Mouse (Mus musculus) embryonic fibroblast, embryonic 13.5 days (primary cell): ENCODE results near the gene Ttyh2. TPM values are rescaled to one million over a fixed set of nuclear protein-coding genes. Genes with fewer than 3 reads are reported as not detected.

Source experiments
- H3K27ac ChIP-seq: 2 replicates; pipeline ENCODE4 v1.5.1; 2012; ENCODE audit warnings: low read length, control low read depth, inconsistent platforms; ENCODE audit not compliant: insufficient read depth
- H3K4me1 ChIP-seq: 2 replicates; pipeline ENCODE4 v1.6.1; 2011; ENCODE audit warnings: low read length; ENCODE audit not compliant: control insufficient read depth, insufficient read depth
- H3K4me3 ChIP-seq: 2 replicates; pipeline ENCODE4 v1.5.1; 2011; ENCODE audit warnings: mild to moderate bottlenecking, control low read depth, low read length; ENCODE audit not compliant: insufficient read depth
- CTCF ChIP-seq: IDR thresholded peaks from 2 replicates; pipeline ENCODE4 v1.5.1; 2011; ENCODE audit warnings: mild to moderate bottlenecking, control low read depth, low read length, moderate library complexity, borderline replicate concordance; ENCODE audit not compliant: insufficient read depth
- POLR2A ChIP-seq: IDR thresholded peaks from 2 replicates; pipeline ENCODE4 v1.6.1; 2011; ENCODE audit warnings: low read depth, mild to moderate bottlenecking, control low read depth, low read length, moderate library complexity
- polyA plus RNA-seq: library from polyadenylated mRNA; stranded (reverse); fragments of >200 nt; gene quantifications from 2 replicates; pipeline ENCODE4 v1.2.4, GENCODE M21; 2011; ENCODE audit warnings: low read depth; ENCODE audit not compliant: missing spikeins, insufficient read length

Ttyh2 gene
- polyA plus RNA-seq, 1 experiment = 26.9 TPM

DNA sequence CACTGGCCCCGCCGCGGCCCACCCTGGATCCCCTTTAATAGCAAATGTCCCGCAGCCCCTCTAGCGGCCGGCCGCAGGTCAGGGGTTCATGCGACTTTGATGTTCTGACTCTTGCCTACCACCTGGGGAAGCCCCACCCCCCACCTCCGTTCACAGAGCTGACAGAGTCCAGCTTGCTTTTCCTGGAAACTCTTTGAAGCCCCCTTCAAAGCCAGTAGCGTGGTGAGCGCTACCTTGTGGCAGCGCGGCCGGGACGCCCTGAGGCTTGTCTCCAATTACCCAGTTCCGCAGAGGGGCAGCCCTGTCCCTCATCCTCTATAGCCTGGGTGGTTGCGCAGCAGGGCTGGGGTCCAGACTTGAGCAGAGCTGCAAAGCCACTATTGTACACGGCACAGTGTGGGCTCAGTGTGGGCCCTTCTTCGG is 35.5 kb upstream of the Ttyh2 start:
- Histone ChIP-seq H3K27ac (no peak overlapping the region), H3K4me3 (no peak overlapping the region), H3K4me1 (no peaks in the 10 kb centered on the region)
- TF ChIP-seq POLR2A = no peak
- TF ChIP-seq CTCF = no peak

DNA sequence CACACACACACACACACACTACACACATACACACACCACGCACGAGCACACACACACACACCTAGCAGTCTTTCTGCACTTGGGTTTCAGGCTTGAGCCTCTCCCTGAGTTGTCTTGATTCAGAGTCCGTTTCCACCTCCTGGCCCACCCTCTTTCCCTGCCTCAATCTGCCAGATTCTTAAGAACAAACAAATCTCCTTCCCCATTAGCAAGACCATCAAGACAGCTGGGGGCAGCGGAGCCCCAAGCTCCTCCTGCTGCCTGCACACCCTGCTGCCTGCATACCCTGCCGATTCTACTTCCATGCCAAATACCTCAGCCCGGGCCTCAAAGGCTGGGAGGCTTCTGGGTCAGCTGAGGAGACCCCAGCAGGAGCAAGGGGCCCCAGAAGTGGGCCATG is 34.6 kb upstream of the Ttyh2 start:
- no peak overlapping the region for H3K27ac ChIP-seq
- no peak overlapping the region for H3K4me3 ChIP-seq
- no peaks in the 10 kb centered on the region for H3K4me1 ChIP-seq
- TF ChIP-seq POLR2A (no peak), CTCF (no peak)

DNA sequence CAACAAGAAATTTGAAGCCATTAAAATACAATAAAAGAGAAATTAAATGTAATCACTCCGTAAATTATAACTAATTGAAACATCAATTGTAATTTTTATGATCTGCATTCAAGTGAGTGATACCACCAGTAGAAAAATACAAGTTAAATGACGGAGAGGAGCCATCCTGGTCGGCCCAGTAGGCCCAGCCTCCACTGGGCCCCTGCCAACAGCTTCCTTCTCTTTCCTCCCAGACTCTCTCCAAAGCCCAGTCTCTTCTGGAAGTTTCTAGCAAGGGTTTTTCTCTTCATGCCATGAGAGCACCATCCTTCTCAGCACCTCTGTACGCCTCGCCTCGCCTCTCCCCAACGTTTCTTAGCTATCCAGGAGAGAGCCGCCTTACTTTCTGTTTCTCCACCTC is 34.1 kb upstream of the Ttyh2 start:
- H3K4me3 ChIP-seq = no peak overlapping the region
- TF ChIP-seq POLR2A (no peak), CTCF (no peak)
- H3K27ac ChIP-seq = no peak overlapping the region
- no peaks in the 10 kb centered on the region for H3K4me1 ChIP-seq

DNA sequence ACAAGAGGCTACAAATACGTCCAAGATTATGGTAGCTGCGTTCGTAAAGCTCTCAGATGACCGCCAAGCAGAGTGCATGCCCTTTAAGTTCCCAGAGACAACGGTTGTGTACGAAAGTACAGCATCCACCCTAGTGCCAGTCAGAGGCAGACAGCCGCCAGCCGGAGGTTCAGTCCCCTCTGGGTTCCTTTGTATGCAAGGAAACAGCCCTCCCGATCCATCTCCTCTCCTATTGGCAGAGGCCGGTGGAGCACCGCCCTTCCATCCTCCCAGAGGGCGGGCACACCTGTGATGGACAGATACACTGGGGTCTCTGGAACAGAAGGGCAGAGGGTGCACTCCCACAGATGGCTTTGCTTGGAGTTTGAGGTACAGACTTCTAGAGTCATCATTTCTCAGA is 33.0 kb upstream of the Ttyh2 start:
- Histone ChIP-seq H3K27ac (no peak overlapping the region), H3K4me1 (no peaks in the 10 kb centered on the region), H3K4me3 (no peak overlapping the region)
- TF ChIP-seq CTCF (no peak), POLR2A (no peak)

DNA sequence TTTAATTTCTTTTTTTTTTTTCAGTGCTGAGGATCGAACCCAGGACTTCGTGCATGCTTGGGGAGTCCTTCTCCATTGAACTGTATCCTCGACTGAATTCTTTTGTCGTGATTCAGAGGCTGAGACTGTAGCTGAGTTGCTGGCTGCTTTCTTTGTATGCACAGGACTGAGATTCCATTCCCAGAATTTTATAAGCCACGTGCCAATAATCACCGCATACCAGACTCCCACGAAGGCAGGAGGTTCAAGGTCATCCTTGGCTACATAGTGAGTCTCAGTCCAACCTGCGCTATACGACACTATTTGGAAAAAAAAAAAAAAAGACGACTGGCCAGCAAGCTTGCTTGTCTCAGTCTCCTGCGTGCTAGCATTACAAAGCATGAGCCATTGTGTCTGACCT is 32.3 kb upstream of the Ttyh2 start:
- Histone ChIP-seq H3K27ac (no peak overlapping the region), H3K4me3 (no peak overlapping the region), H3K4me1 (no peaks in the 10 kb centered on the region)
- TF ChIP-seq CTCF (no peak), POLR2A (no peak)

DNA sequence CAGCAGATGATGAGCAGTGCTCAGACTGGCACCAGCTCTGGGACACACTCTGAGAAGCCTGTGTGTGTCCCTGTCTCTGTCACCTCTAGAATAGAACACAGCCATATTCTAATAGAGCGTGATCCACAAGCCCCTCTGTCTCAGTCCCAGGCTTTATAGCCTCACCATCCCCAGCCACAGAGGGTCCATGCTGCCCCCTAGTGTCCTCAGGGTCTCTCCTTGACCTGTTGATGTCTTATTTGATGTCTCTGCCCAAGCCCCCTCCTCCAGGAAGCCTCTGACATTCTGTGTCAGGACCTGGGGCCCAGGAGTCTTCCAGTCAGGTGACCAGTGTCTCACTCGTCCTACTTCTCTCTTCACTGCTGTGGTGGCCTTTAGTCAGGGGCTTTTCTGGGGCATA is 31.1 kb upstream of the Ttyh2 start:
- TF ChIP-seq CTCF (no peak), POLR2A (no peak)
- Histone ChIP-seq H3K27ac (no peak overlapping the region), H3K4me1 (no peaks in the 10 kb centered on the region), H3K4me3 (no peak overlapping the region)

DNA sequence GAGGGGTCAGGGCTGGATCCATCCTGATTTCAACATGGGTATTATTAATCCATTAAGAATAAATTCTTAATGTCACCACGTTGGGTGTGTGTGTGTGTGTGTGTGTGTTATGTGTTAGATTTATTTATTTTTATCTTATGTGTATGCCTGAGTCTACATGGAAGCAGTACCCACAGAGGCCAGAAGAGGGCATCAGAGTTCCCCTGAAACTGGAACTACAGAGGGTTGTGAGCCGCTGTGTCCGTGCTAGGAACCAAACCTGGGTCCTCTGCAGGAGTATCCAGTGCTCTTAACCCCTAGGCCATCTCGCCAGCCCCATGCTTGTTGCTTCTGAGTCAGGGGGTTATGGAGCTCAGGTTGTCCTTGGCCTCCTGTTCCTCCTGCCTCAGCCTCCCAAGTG is 25.7 kb upstream of the Ttyh2 start:
- Histone ChIP-seq H3K4me3 (no peak overlapping the region), H3K4me1 (no peaks in the 10 kb centered on the region), H3K27ac (no peak overlapping the region)
- TF ChIP-seq CTCF = no peak
- no peak for TF ChIP-seq POLR2A

DNA sequence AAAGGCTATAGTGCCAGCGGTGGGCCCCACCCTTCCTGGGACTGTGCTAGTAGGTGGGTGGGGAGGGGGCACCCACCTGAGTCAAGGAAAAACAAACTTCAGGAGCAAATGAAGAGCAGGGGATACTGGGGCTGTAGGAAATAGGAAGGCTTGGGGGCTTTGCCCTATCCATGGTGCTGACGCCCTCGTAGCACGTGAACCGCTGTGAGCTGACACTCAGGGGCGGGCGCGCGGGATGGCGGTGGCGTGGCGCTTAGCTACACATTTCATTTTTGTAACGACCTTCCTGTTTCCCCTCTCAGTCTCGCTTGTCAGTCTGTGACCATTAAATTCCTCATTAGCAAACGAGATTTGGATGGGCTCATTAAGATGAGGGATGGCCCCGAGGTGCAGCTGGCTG is 22.7 kb upstream of the Ttyh2 start:
- Histone ChIP-seq H3K27ac (no peak overlapping the region), H3K4me3 (no peak overlapping the region)
- TF ChIP-seq CTCF (no peak), POLR2A (no peak)

DNA sequence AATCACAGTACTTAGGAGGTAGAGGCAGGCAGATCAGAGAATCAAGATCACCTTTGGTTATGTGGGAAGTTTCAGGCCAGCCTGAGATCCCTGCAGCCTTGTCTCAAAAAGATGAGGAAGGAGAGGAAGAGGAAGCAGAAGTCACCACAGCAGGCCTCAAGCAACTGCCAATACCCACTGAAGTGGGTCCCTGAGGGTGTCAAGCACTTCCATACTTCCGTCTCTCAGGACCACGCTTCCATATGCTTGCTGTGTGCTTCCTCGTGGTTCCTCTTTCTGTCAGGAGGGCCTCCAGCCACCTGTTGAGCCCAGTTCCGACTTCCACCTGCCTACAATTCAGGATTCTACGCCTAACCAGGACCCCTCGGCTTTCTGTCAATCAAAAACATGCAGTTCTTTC is 21.6 kb upstream of the Ttyh2 start:
- no peak overlapping the region for H3K4me3 ChIP-seq
- TF ChIP-seq CTCF (no peak), POLR2A (no peak)
- no peak overlapping the region for H3K27ac ChIP-seq
- no peaks in the 10 kb centered on the region for H3K4me1 ChIP-seq

More for the DNA sequence above, 22.7 kb upstream of the Ttyh2 start:
- H3K4me1 ChIP-seq = no peaks in the 10 kb centered on the region

DNA sequence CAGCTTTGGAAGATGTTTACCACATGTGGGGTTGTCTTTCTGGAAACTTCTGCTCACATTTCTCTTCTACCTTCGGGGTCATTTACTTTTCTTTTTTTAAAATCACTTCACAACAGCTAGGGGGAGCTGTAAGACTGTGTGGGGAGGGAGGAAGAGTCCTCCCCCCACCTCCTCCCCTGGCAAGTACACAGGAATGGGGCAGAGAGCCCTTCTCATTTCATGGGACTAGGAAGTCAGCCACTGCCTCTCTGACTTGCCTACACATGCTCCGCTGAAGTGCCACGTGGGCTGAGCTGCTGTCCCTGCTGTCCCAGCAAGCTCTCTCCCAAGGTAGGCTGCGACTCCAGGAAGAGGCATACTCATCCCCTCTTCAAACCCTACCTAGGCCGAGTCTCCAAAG is 20.7 kb upstream of the Ttyh2 start:
- Histone ChIP-seq H3K4me3 (no peak overlapping the region), H3K27ac (no peak overlapping the region), H3K4me1 (no peaks in the 10 kb centered on the region)
- no peak for TF ChIP-seq CTCF
- TF ChIP-seq POLR2A = no peak
